Mouse (Mus musculus) liver, adult 2 months (tissue): ENCODE data around the gene Pim1. TPM values are rescaled to one million over a fixed set of nuclear protein-coding genes. Genes with fewer than 3 reads are reported as not detected.
A peak's percentile ranks its signal among the peaks of the same experiment; 100 is the strongest.

ENCODE experiments used
- DNase-seq: peaks from one replicate; pipeline ENCODE4 v3.0.0-alpha.2; 2011; ENCODE audit warnings: low read depth, low spot score; ENCODE audit errors: extremely low read depth
- H3K27ac ChIP-seq: fragments of 200-500 bp; replicated peaks from 2 replicates; pipeline ENCODE4 v1.5.1; 2012; ENCODE audit warnings: low read depth, mild to moderate bottlenecking, control low read depth, inconsistent platforms, low read length; ENCODE audit not compliant: insufficient read depth
- H3K27me3 ChIP-seq: fragments of 200-500 bp; 2 replicates; pipeline ENCODE4 v1.6.1; 2012; ENCODE audit warnings: mild to moderate bottlenecking, moderate library complexity, low read length, inconsistent platforms; ENCODE audit not compliant: control insufficient read depth, insufficient read depth
- H3K36me3 ChIP-seq: fragments of 200-500 bp; 2 replicates; pipeline ENCODE4 v1.6.1; 2012; ENCODE audit warnings: low read length, inconsistent platforms; ENCODE audit not compliant: control insufficient read depth, insufficient read depth
- H3K4me1 ChIP-seq: fragments of 200-500 bp; 2 replicates; pipeline ENCODE4 v1.6.1; 2011; ENCODE audit warnings: low read length; ENCODE audit not compliant: control insufficient read depth, insufficient read depth
- H3K4me3 ChIP-seq: fragments of 200-500 bp; 2 replicates; pipeline ENCODE4 v1.5.1; 2011; ENCODE audit warnings: low read depth, mild to moderate bottlenecking, control low read depth, low read length, moderate library complexity; ENCODE audit not compliant: insufficient read depth
- H3K79me2 ChIP-seq: fragments of 200-500 bp; 2 replicates; pipeline ENCODE4 v1.6.1; 2012; ENCODE audit warnings: inconsistent platforms, mild to moderate bottlenecking, low read length, moderate library complexity; ENCODE audit not compliant: control insufficient read depth, insufficient read depth
- H3K9ac ChIP-seq: fragments of 200-500 bp; 2 replicates; pipeline ENCODE4 v1.6.1; 2012; ENCODE audit warnings: low read depth, mild to moderate bottlenecking, control low read depth, inconsistent platforms, low read length
- CTCF ChIP-seq: fragments of 200-500 bp; IDR thresholded peaks from 2 replicates; pipeline ENCODE4 v1.5.1; 2011; ENCODE audit warnings: low read depth, low read length, control low read depth
- POLR2A ChIP-seq: fragments of 200-500 bp; IDR thresholded peaks from 2 replicates; pipeline ENCODE4 v1.6.1; 2011; ENCODE audit warnings: low read length, control low read depth; ENCODE audit not compliant: insufficient read depth; ENCODE audit errors: extremely low read depth
- WGBS: fragments of 180-500 bp; shearing (Covaris S2); methylation state at CpG from one replicate; pipeline ENCODE4 v1.1.7; 2018; 5-methylcytosine and 5-hydroxymethylcytosine counted together
- polyA plus RNA-seq: library from polyadenylated mRNA; depleted of rRNA; stranded (reverse); fragments of >200 nt; gene quantifications from 2 replicates; pipeline ENCODE4 v1.2.3, GENCODE M21; 2012
- total RNA-seq: library from RNA; depleted of rRNA; stranded (reverse); fragments of >200 nt; gene quantifications from 2 replicates; pipeline ENCODE4 v1.2.3, GENCODE M21; 2014

Gene Pim1
- total and polyA plus RNA-seq, 2 experiments, result 9.5 to 16.0 TPM

DNA sequence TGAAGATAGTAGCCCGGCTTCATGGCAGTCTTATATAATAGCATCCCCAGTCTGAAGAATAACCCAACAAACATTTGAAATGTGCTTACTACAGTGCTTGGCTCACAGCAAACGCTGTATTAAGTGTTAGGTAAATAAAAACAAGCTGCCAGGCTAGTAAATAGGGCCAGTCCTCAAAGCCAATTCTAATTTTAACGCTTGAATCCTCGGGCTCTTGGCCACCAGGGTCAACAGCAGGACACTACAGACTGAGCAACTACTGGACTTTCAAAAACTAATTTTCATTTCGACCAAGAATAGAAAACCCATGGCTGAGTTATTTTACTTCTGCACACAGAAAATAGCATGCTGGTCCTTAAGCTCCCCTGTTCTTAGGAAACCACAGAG is 30.4 kb upstream of the Pim1 start:
- no peak for TF ChIP-seq CTCF
- TF ChIP-seq POLR2A, result no peak
- no peak overlapping the region for H3K9ac ChIP-seq
- no peaks in the 10 kb centered on the region for H3K27me3 ChIP-seq

DNA sequence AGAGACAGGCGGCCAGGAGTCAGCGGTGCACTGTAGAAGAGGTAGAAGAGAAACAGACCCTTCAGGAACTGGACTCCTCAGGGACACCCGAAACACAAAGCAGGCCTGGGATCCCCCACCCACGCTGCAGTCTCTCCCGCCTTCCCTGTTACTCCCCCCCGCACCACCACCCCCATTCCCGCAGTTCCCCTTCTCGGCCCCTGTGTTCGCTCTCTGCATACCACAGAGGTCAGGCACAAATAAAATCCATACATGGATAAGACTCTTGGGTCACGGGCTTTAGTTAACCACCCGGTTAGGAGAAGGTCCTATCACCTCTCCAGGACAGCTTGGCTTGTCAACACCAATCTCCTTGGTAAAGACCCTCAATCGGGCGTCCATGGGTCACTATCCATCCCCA is 26.9 kb upstream of the Pim1 start:
- Histone ChIP-seq H3K36me3 (no peaks in the 10 kb centered on the region), H3K79me2 (no peaks in the 10 kb centered on the region), H3K27me3 (no peaks in the 10 kb centered on the region), H3K4me1 (peaks cover 12% of the 10 kb centered on the region), H3K9ac (no peak overlapping the region), H3K27ac (no peak overlapping the region), H3K4me3 (no peak overlapping the region)
- no peak for TF ChIP-seq CTCF
- no peak for TF ChIP-seq POLR2A
- WGBS, result 73% methylated on average over 13 of the region's 13 CpGs
- DNase-seq, result no peak

More for the DNA sequence above, 30.4 kb upstream of the Pim1 start:
- Histone ChIP-seq H3K79me2 (no peaks in the 10 kb centered on the region), H3K36me3 (no peaks in the 10 kb centered on the region), H3K4me1 (peaks cover 24% of the 10 kb centered on the region), H3K4me3 (no peak overlapping the region), H3K27ac (peak overlapping the region; percentile 25; the same call in 1 of the 2 replicates)
- peak; percentile 82 for DNase-seq
- 10% methylated on average over 5 of the region's 5 CpGs for WGBS

DNA sequence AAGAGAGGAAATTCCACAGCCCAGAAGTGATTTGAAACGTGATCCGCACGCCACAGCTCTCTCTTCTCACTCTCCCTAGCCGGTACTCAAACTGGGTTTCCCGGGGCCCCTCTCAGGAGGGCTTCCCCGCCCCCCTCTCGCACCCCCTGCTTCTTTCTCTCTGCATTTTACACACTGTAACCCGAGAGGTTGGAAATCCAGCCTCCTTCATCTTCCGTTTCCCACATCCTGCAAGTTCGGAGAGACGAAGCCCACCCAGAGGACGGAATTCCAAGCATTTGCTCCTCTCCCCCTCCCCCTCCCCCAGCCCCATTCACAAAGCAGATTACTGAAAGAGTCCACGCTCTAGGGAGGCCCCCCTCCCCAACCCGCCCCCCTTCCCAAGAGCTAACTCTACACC is 26.5 kb upstream of the Pim1 start:
- no peaks in the 10 kb centered on the region for H3K27me3 ChIP-seq
- 44% methylated on average over 14 of the region's 14 CpGs for WGBS
- no peak overlapping the region for H3K27ac ChIP-seq
- no peaks in the 10 kb centered on the region for H3K79me2 ChIP-seq
- no peak for TF ChIP-seq POLR2A
- TF ChIP-seq CTCF, result no peak
- H3K4me1 ChIP-seq, result peaks cover 12% of the 10 kb centered on the region
- no peak for DNase-seq
- no peaks in the 10 kb centered on the region for H3K36me3 ChIP-seq
- H3K9ac ChIP-seq, result no peak overlapping the region
- no peak overlapping the region for H3K4me3 ChIP-seq

DNA sequence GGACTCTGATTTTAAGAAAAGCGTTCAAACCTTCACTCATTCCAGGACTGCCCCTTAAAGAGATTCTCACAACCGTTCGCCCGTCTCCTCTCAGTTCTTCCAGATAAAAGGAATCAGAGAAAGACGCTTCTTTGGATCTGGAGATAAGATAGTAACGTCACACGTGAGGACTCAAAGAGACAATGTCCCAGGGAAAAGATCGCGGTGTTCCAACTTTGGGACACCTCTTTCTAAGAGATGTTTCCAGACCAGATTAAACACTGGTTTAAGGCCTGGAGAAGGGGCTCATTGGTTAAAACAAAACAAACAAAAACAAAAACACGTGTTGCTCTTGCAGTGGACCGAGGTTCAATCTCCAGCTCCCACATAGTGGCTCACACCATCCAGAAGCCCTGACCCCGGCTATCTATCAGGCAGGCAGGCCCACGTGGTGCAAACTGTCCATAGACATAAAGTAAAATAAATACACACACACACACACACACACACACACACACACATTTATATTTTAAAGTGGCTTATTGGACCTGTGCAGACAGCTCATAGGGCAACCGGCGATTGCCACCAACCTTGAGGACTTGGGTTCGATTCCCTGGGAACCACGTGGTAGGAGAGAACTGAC is 25.9 kb upstream of the Pim1 start:
- no peaks in the 10 kb centered on the region for H3K36me3 ChIP-seq
- peaks cover 10% of the 10 kb centered on the region for H3K4me1 ChIP-seq
- DNase-seq, result peak; percentile 39
- H3K79me2 ChIP-seq, result no peaks in the 10 kb centered on the region
- 43% methylated on average over 17 of the region's 17 CpGs for WGBS
- H3K27ac ChIP-seq, result no peak overlapping the region
- no peak for TF ChIP-seq POLR2A
- no peak for TF ChIP-seq CTCF
- no peak overlapping the region for H3K9ac ChIP-seq
- no peak overlapping the region for H3K4me3 ChIP-seq
- no peaks in the 10 kb centered on the region for H3K27me3 ChIP-seq

GRCm38 (mm10) chr17:29465405-29466010 is 25.0 kb upstream of the Pim1 start:
- Histone ChIP-seq H3K27ac (no peak overlapping the region), H3K27me3 (no peaks in the 10 kb centered on the region)

DNA sequence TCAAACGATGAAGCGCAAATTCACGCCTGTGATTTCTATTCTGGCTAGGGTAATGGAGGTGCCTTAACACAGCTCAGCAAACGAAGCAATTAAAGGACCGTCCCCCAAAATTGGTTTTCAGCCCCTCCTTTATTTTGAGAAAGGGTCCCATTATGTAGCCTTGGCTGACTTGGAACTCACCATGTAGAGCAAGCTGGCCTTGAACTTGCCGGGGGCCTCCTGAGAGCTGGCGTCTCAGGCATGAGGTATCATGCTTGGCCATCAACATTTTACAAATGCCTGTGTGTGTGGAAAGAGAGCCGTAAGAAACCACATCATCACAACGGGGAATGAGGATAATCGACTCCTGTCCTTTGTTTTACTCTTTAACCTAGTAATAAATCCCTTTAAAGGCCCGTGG is 23.5 kb upstream of the Pim1 start:
- no peaks in the 10 kb centered on the region for H3K79me2 ChIP-seq

More at GRCm38 (mm10) chr17:29465405-29466010, 25.0 kb upstream of the Pim1 start:
- DNase-seq, result no peak
- Histone ChIP-seq H3K4me1 (peaks cover 12% of the 10 kb centered on the region; the same call in 1 of the 2 replicates), H3K79me2 (no peaks in the 10 kb centered on the region), H3K36me3 (no peaks in the 10 kb centered on the region), H3K9ac (no peak overlapping the region), H3K4me3 (no peak overlapping the region)
- no peak for TF ChIP-seq POLR2A
- no peak for TF ChIP-seq CTCF
- WGBS, result 72% methylated on average over 9 of the region's 9 CpGs

More for the DNA sequence above, 23.5 kb upstream of the Pim1 start:
- H3K4me3 ChIP-seq, result no peak overlapping the region
- DNase-seq, result no peak
- no peaks in the 10 kb centered on the region for H3K36me3 ChIP-seq
- H3K27ac ChIP-seq, result no peak overlapping the region; the same call in 1 of the 2 replicates
- no peak overlapping the region for H3K9ac ChIP-seq
- H3K4me1 ChIP-seq, result peaks cover 14% of the 10 kb centered on the region; the same call in 1 of the 2 replicates
- TF ChIP-seq CTCF (no peak), POLR2A (no peak)
- WGBS, result 56% methylated on average over 11 of the region's 11 CpGs
- H3K27me3 ChIP-seq, result no peaks in the 10 kb centered on the region
